Mouse (Mus musculus) erythroblast, embryonic 14.5 days (primary cell): ENCODE data around the gene Serpina3c.

Experiments used
- GATA1 ChIP-seq: IDR thresholded peaks from 2 replicates; pipeline ENCODE4 v1.6.1; 2012; ENCODE audit warnings: low read length, inconsistent platforms, mixed read lengths
- TAL1 ChIP-seq: IDR thresholded peaks from 3 replicates; pipeline ENCODE4 v1.6.1; 2012; ENCODE audit warnings: low read length, inconsistent platforms, mixed read lengths

DNA sequence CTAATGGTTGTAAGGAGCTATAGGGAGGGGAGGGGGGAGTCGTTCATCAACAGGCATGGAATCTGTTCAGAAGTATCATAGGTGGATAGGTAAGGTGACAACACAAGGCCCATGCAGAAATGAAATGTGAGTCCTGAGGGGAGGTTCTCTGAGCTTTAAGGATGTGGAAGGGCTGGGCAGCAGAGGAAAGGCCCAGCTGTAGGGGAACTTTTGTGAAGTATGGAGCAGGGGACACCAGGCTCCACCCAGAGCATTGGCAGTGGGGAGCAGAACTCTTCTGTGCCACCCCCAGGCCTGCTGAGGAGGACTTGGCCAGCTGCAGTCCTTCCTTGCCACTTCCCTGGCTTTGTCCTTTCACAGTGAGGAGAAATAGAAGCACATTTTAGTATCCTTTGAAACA, 12.2 kb downstream of the Serpina3c start:
- no peak for TF ChIP-seq TAL1
- no peak for TF ChIP-seq GATA1
